Mouse (Mus musculus) adrenal gland, postnatal 14 days (tissue): ENCODE results near the gene Osbp2. TPM values are rescaled to one million over a fixed set of nuclear protein-coding genes. Genes with fewer than 3 reads are reported as not detected.

Experiments
- DNase-seq: peaks from one replicate; pipeline ENCODE4 v3.0.0; 2021; ENCODE audit warnings: mixed read lengths
- total RNA-seq: library from RNA; stranded (reverse); gene quantifications from 2 replicates; pipeline ENCODE4 v1.2.3, GENCODE M21; 2021

Osbp2 gene
- total RNA-seq, 1 experiment from 2014 or later, result 1.9 TPM

- no peak for DNase-seq
These were observed 104.3 kb downstream of the Osbp2 start for GRCm38 (mm10) chr11:3759433-3759832.

GRCm38 (mm10) chr11:3755341-3755740 lies 108.4 kb downstream of the Osbp2 start:
- no peak for DNase-seq

- DNase-seq, result peak; percentile 68
These were observed 109.0 kb downstream of the Osbp2 start for GRCm38 (mm10) chr11:3754685-3755084.

GRCm38 (mm10) chr11:3753897-3754296 lies 109.8 kb downstream of the Osbp2 start:
- DNase-seq, result no peak

- DNase-seq, result no peak
These were observed 110.9 kb downstream of the Osbp2 start for GRCm38 (mm10) chr11:3752766-3753165.

- DNase-seq, result no peak
These were observed 113.9 kb downstream of the Osbp2 start for GRCm38 (mm10) chr11:3749831-3750230.

GRCm38 (mm10) chr11:3742449-3742848 lies 121.3 kb downstream of the Osbp2 start:
- DNase-seq, result no peak

GRCm38 (mm10) chr11:3741183-3741582 lies 122.5 kb downstream of the Osbp2 start:
- no peak for DNase-seq

GRCm38 (mm10) chr11:3738778-3739177 lies 124.9 kb downstream of the Osbp2 start:
- peak; percentile 67 for DNase-seq

GRCm38 (mm10) chr11:3735715-3736114 lies 128.0 kb downstream of the Osbp2 start:
- DNase-seq, result no peak

- DNase-seq, result no peak
These were observed 129.6 kb downstream of the Osbp2 start for GRCm38 (mm10) chr11:3733933-3734636.

GRCm38 (mm10) chr11:3731469-3731868 lies 132.2 kb downstream of the Osbp2 start:
- no peak for DNase-seq

- DNase-seq, result no peak
These were observed 136.1 kb downstream of the Osbp2 start for GRCm38 (mm10) chr11:3727438-3728105.

- no peak for DNase-seq
These were observed 138.2 kb downstream of the Osbp2 start for GRCm38 (mm10) chr11:3725331-3726054.

GRCm38 (mm10) chr11:3724726-3725125 lies 139.0 kb downstream of the Osbp2 start:
- DNase-seq, result no peak

GRCm38 (mm10) chr11:3723910-3724309 lies 139.8 kb downstream of the Osbp2 start:
- DNase-seq, result no peak

GRCm38 (mm10) chr11:3722861-3723260 lies 140.8 kb downstream of the Osbp2 start:
- no peak for DNase-seq

- no peak for DNase-seq
These were observed 141.7 kb downstream of the Osbp2 start for GRCm38 (mm10) chr11:3722036-3722435.

GRCm38 (mm10) chr11:3716662-3717061 lies 147.0 kb downstream of the Osbp2 start:
- DNase-seq, result no peak

GRCm38 (mm10) chr11:3714486-3714885 lies 149.2 kb downstream of the Osbp2 start:
- DNase-seq, result peak; percentile 73

GRCm38 (mm10) chr11:3710203-3710602 lies 153.5 kb downstream of the Osbp2 start:
- no peak for DNase-seq

GRCm38 (mm10) chr11:3707057-3707456 lies 156.6 kb downstream of the Osbp2 start:
- DNase-seq, result no peak

- DNase-seq, result no peak
These were observed 159.3 kb downstream of the Osbp2 start for GRCm38 (mm10) chr11:3704404-3704803.
